Mouse (Mus musculus) heart, postnatal 0 days (tissue): ENCODE measurements around the gene Tsga10ip.

Experiments used
- CTCF ChIP-seq: IDR thresholded peaks from 2 replicates; pipeline ENCODE4 v1.5.1; 2016; ENCODE audit warnings: antibody characterized with exemption, control low read depth, low read depth
- EP300 ChIP-seq: IDR thresholded peaks from 2 replicates; pipeline ENCODE4 v1.6.1; 2016; ENCODE audit warnings: antibody characterized with exemption, low read depth

GRCm38 (mm10) chr19:5370932-5371331 is 31.4 kb downstream of the Tsga10ip start:
- TF ChIP-seq CTCF (peak; percentile 36), EP300 (no peak)
